Mouse (Mus musculus): ENCODE data around the gene Gp5.

GRCm38 (mm10) chr16:30258441-30258840 lies 52.1 kb downstream of the Gp5 start:
- TF ChIP-seq E2F4 (IDR thresholded peaks at IDR 0.05; ENCODE audit: borderline replicate concordance, low read depth, low read length) (no peak), SMC3 (IDR thresholded peaks at IDR 0.05; ENCODE audit: low read depth, low read length) (no peak), CTCF (IDR thresholded peaks at IDR 0.05 in 2 of 3, conservative IDR thresholded peaks at IDR 0.05 in 1 of 3; ENCODE audit: control insufficient read depth in 1 of 3, insufficient read depth in 1 of 3, low read depth in 2 of 3, low read length in 3 of 3, poor library complexity in 1 of 3, severe bottlenecking in 1 of 3) (no peak), SIN3A (IDR thresholded peaks at IDR 0.05; ENCODE audit: low read length) (no peak), TAL1 (IDR thresholded peaks at IDR 0.05; ENCODE audit: low read length) (no peak), JUND (IDR thresholded peaks at IDR 0.05; ENCODE audit: low read depth, low read length) (no peak), POLR2A (IDR thresholded peaks at IDR 0.05; ENCODE audit: control insufficient read depth in 1 of 2, insufficient read depth in 1 of 2, low read depth in 1 of 2, low read length in 2 of 2, poor library complexity in 1 of 2) (no peak), GATA1 (IDR thresholded peaks at IDR 0.05; ENCODE audit: low read depth, low read length) (no peak), POLR2AphosphoS2 (IDR thresholded peaks at IDR 0.05; ENCODE audit: low read length) (no peak), CHD1 (IDR thresholded peaks at IDR 0.05; ENCODE audit: low read depth, low read length) (no peak), ZNF384 (IDR thresholded peaks at IDR 0.05; ENCODE audit: low read depth, low read length) (no peak), ETS1 (IDR thresholded peaks at IDR 0.05; ENCODE audit: low read depth, low read length) (no peak)
